Mouse (Mus musculus): ENCODE data around the gene Acp5. TPM values are rescaled to one million over a fixed set of nuclear protein-coding genes. Genes with fewer than 3 reads are reported as not detected.
"Not testable (repeated sequence)": the region's sequence is repeated elsewhere in the genome, so short reads cannot be mapped to it uniquely, and the experiment has no call there.

Acp5 gene
- total and polyA plus RNA-seq, 3 experiments, result 1.6 to 20.8 (median 2.4) TPM

DNA sequence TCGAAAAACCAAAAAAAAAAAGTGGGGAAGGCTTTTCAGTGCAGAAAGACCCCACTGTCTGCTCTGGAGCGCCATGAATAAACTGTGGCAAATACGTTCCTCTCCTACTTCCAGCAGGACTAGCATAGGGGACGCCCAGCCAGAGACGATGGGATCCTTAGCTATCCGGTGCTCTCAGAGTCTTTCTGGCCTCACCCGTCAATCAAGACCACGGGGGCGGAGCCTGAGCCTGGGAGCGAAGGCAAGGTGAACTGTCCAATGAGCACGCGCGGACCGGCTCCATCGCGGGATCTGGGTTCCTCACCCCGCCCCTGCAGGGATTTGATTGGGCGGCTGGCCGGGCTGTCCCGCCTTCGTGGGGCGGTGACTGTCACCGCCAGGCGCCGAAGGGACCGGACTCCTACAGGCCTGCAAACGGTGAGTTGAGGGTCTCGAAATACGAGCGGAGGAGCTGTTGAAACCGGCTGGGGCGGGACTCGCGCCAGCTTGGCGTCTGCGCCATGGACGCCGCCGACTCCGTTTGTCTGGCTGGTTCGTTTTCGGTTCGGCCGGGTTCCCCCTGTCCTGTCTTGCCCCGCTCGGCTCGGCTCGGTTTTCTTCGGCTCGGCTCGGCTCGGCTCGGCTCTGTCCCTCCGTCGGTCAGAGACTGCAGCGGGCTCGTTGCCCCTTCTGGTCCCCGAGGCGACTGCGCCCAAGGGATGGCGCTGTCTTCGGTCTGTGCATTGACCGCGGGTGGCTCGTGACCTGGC lies 21.2 kb upstream of the Acp5 start, which contains the start of gene Pigyl:
Gene Pigyl, plus strand, starts transcription at position 350 of the 749 bp plus-strand sequence.
- 0 out of 2 replicates have a peak, but pooled peaks cover 1% of the 10 kb centered on the region for H3K4me1 ChIP-seq (ENCODE audit: control insufficient read depth, insufficient read depth, low read length)
- WGBS, result under 1% methylated on average over 65 of the region's 65 CpGs
- H3K4me3 ChIP-seq, result peak within 1 kb of the TSS; percentile 93
- H3K9ac ChIP-seq (ENCODE audit: low read depth, low read length), result peak within 1 kb of the TSS; percentile 98
- H3K27me3 ChIP-seq (ENCODE audit: control insufficient read depth, insufficient read depth, low read length), result no peaks in the 10 kb centered on the region
- H3K36me3 ChIP-seq (ENCODE audit: control insufficient read depth, insufficient read depth, low read length), result no peaks in the 10 kb centered on the region
- intact Hi-C loops (cut with DNase I), result loop anchor here (2.0 to 5.0 kb wide), 4 partner anchors 68 to 251 kb away; partner anchors contain the start of genes Ccdc151, Gm49318, Prkcsh and Zfp653
- no peaks in the 10 kb centered on the region for H3K79me2 ChIP-seq (replicated peaks; ENCODE audit: control insufficient read depth, insufficient read depth, low read length)
- 0 out of 2 replicates have a peak, but pooled peaks have one; percentile 12 for TF ChIP-seq EP300 (IDR thresholded peaks at IDR 0.05; ENCODE audit: insufficient read depth, low read depth, low read length)
- peak; percentile 35 for TF ChIP-seq CTCF (IDR thresholded peaks at IDR 0.05)
- peak; percentile 94 for TF ChIP-seq POLR2A (IDR thresholded peaks at IDR 0.05; ENCODE audit: insufficient read depth, low read depth, low read length)
- DNase-seq, result peak; percentile 99
- peak within 1 kb of the TSS; percentile 98 for H3K27ac ChIP-seq

- Histone ChIP-seq H3K4me3 (peak overlapping the region; percentile 27; the same call in 1 of the 2 replicates), H3K36me3 (ENCODE audit: control insufficient read depth, insufficient read depth, low read length) (no peaks in the 10 kb centered on the region), H3K27ac (no peak overlapping the region), H3K79me2 (replicated peaks; ENCODE audit: control insufficient read depth, insufficient read depth, low read length) (no peaks in the 10 kb centered on the region), H3K9ac (ENCODE audit: low read depth, low read length) (peak overlapping the region; percentile 9; the same call in 1 of the 2 replicates), H3K4me1 (ENCODE audit: control insufficient read depth, insufficient read depth, low read length) (0 out of 2 replicates have a peak, but pooled peaks cover 1% of the 10 kb centered on the region), H3K27me3 (ENCODE audit: control insufficient read depth, insufficient read depth, low read length) (no peaks in the 10 kb centered on the region)
- TF ChIP-seq CTCF (IDR thresholded peaks at IDR 0.05) (peak; percentile 99; the same call in 1 of the 2 replicates), EP300 (IDR thresholded peaks at IDR 0.05; ENCODE audit: insufficient read depth, low read depth, low read length) (no peak), POLR2A (IDR thresholded peaks at IDR 0.05; ENCODE audit: insufficient read depth, low read depth, low read length) (no peak)
- DNase-seq, result peak; percentile 64 to 67
- WGBS, result 7% methylated on average over 10 of the region's 10 CpGs
- intact Hi-C loops (cut with DNase I), result loop anchor here (2.0 to 5.0 kb wide), 4 partner anchors 69 to 252 kb away; partner anchors contain the start of genes Ccdc151, Gm49318, Prkcsh and Zfp653
Measured at GRCm38 (mm10) chr9:22155614-22156013, 20.1 kb upstream of the Acp5 start.

GRCm38 (mm10) chr9:22153810-22154209 lies 18.3 kb upstream of the Acp5 start:
- 87% methylated on average over 3 of the region's 3 CpGs for WGBS

DNA sequence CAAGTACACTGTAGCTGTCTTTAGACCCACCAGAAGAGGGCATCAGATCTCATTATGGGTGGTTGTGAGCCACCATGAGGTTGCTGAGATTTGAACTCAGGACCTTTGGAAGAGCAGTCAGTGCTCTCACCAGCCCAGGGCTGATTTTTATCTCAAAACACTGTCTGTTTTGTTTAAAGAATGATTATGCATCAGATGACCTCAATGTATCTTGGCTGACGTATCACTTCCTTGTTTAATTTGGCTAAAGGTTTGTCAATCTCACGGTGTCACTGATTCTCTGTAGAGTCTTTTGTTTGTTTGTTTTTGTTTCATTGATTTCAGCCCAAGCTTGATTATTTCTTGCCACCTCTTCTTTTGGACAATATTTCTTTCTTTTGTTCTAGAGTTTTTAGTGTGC lies 15.4 kb upstream of the Acp5 start:
- H3K79me2 ChIP-seq (replicated peaks; ENCODE audit: control insufficient read depth, insufficient read depth, low read length), result no peaks in the 10 kb centered on the region
- H3K4me1 ChIP-seq (ENCODE audit: control insufficient read depth, insufficient read depth, low read length), result no peaks in the 10 kb centered on the region
- H3K9ac ChIP-seq (ENCODE audit: low read depth, low read length), result no peak overlapping the region
- 58% methylated on average over 2 of the region's 2 CpGs for WGBS
- no peaks in the 10 kb centered on the region for H3K36me3 ChIP-seq (ENCODE audit: control insufficient read depth, insufficient read depth, low read length)
- H3K4me3 ChIP-seq, result no peak overlapping the region
- DNase-seq, result no peak
- TF ChIP-seq CTCF (IDR thresholded peaks at IDR 0.05), result no peak
- TF ChIP-seq EP300 (IDR thresholded peaks at IDR 0.05; ENCODE audit: insufficient read depth, low read depth, low read length), result no peak
- TF ChIP-seq POLR2A (IDR thresholded peaks at IDR 0.05; ENCODE audit: insufficient read depth, low read depth, low read length), result no peak
- H3K27ac ChIP-seq, result no peak overlapping the region
- intact Hi-C loops (cut with DNase I), result no loop called here
- no peaks in the 10 kb centered on the region for H3K27me3 ChIP-seq (ENCODE audit: control insufficient read depth, insufficient read depth, low read length)

More at GRCm38 (mm10) chr9:22153810-22154209, 18.3 kb upstream of the Acp5 start:
- intact Hi-C loops (cut with DNase I), result no loop called here
- H3K4me1 ChIP-seq (ENCODE audit: control insufficient read depth, insufficient read depth, low read length), result 0 out of 2 replicates have a peak, but pooled peaks cover 1% of the 10 kb centered on the region
- no peaks in the 10 kb centered on the region for H3K79me2 ChIP-seq (replicated peaks; ENCODE audit: control insufficient read depth, insufficient read depth, low read length)
- no peak overlapping the region for H3K4me3 ChIP-seq
- TF ChIP-seq CTCF (IDR thresholded peaks at IDR 0.05) (no peak), EP300 (IDR thresholded peaks at IDR 0.05; ENCODE audit: insufficient read depth, low read depth, low read length) (no peak), POLR2A (IDR thresholded peaks at IDR 0.05; ENCODE audit: insufficient read depth, low read depth, low read length) (no peak)
- H3K27me3 ChIP-seq (ENCODE audit: control insufficient read depth, insufficient read depth, low read length), result no peaks in the 10 kb centered on the region
- H3K27ac ChIP-seq, result no peak overlapping the region
- no peak for DNase-seq
- no peaks in the 10 kb centered on the region for H3K36me3 ChIP-seq (ENCODE audit: control insufficient read depth, insufficient read depth, low read length)
- H3K9ac ChIP-seq (ENCODE audit: low read depth, low read length), result no peak overlapping the region

DNA sequence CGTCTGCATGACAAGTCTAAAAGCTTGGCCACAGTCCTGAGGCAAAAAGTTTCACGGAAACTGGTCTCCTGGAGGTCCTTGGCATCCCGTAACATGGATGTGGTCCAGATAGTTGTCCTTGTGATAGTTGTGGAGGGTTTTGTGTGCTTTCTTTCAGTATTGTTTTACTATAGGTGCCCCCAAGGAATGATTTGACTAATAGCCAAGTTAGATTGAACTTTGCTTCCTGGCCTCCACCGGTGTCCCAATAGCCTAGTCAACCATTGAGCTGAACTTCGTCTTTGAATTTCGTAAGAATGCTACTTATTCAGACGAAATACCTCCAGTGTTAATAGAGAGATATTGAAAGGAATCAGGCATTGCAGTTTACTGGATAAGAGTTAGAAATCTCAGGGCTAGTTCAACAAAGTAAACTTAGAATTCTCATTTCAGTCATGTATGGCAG lies 14.8 kb upstream of the Acp5 start:
- H3K4me1 ChIP-seq (ENCODE audit: control insufficient read depth, insufficient read depth, low read length); DNase-seq; intact Hi-C loops (cut with DNase I); H3K9ac ChIP-seq (ENCODE audit: low read depth, low read length); H3K27me3 ChIP-seq (ENCODE audit: control insufficient read depth, insufficient read depth, low read length); H3K4me3 ChIP-seq; H3K27ac ChIP-seq; H3K79me2 ChIP-seq (replicated peaks; ENCODE audit: control insufficient read depth, insufficient read depth, low read length); H3K36me3 ChIP-seq (ENCODE audit: control insufficient read depth, insufficient read depth, low read length): not testable (repeated sequence)
- WGBS, result 76% methylated on average over 7 of the region's 7 CpGs

Data from heart, adult 2 months (tissue).